Mouse (Mus musculus) stomach, postnatal 0 days (tissue): ENCODE results near the gene Scrg1.

Source experiments
- CTCF ChIP-seq: IDR thresholded peaks from 2 replicates; pipeline ENCODE4 v1.5.1; 2016; ENCODE audit warnings: antibody characterized with exemption, low read depth, mild to moderate bottlenecking, moderate library complexity
- EP300 ChIP-seq: optimal IDR thresholded peaks from 2 replicates; pipeline ENCODE3; 2016; ENCODE audit warnings: antibody characterized with exemption

GRCm38 (mm10) chr8:57468624-57469023 lies 12.9 kb downstream of the Scrg1 start:
- TF ChIP-seq CTCF (no peak), EP300 (no peak)
